Mouse (Mus musculus): ENCODE results near the gene Topors.
"Not testable (repeated sequence)": the region's sequence is repeated elsewhere in the genome, so short reads cannot be mapped to it uniquely, and the experiment has no call there.

Gene Topors

GRCm38 (mm10) chr4:40269430-40270032 lies at the start of gene Topors, which contains the start of gene Smim27:
Topors (minus strand) TSS chr4:40269850.
Smim27 (plus strand) TSS chr4:40269579.
- DNase-seq: peak; percentile 94 to 95

- no peak for DNase-seq
Measured at GRCm38 (mm10) chr4:40317404-40317803, 47.8 kb upstream of the Topors start.

- DNase-seq: no peak
Measured at GRCm38 (mm10) chr4:40313026-40313425, 43.4 kb upstream of the Topors start.

- DNase-seq: no peak
Measured at GRCm38 (mm10) chr4:40312213-40312612, 42.6 kb upstream of the Topors start.

GRCm38 (mm10) chr4:40310796-40311383 lies 41.2 kb upstream of the Topors start:
- no peak for DNase-seq

GRCm38 (mm10) chr4:40309682-40310081 lies 40.0 kb upstream of the Topors start:
- DNase-seq: no peak

GRCm38 (mm10) chr4:40302445-40303125 lies 32.9 kb upstream of the Topors start:
- no peak for DNase-seq

GRCm38 (mm10) chr4:40301076-40301789 lies 31.6 kb upstream of the Topors start:
- DNase-seq: peak; percentile 79 to 82

GRCm38 (mm10) chr4:40299169-40299568 lies 29.5 kb upstream of the Topors start:
- no peak for DNase-seq

GRCm38 (mm10) chr4:40291511-40291910 lies 21.9 kb upstream of the Topors start:
- DNase-seq: not testable (repeated sequence)

- no peak for DNase-seq
Measured at GRCm38 (mm10) chr4:40289046-40289445, 19.4 kb upstream of the Topors start.

GRCm38 (mm10) chr4:40287415-40287814 lies 17.8 kb upstream of the Topors start:
- DNase-seq: no peak

GRCm38 (mm10) chr4:40285582-40285981 lies 15.9 kb upstream of the Topors start:
- DNase-seq: peak; percentile 52 to 81

GRCm38 (mm10) chr4:40279276-40279900 lies 9.7 kb upstream of the Topors start, which contains the start of gene Ndufb6:
Ndufb6 (minus strand) TSS chr4:40279421.
- peak; percentile 98 to 99 for DNase-seq

- no peak for DNase-seq
Measured at GRCm38 (mm10) chr4:40278880-40279275, 9.2 kb upstream of the Topors start.

GRCm38 (mm10) chr4:40268835-40269234 lies 815 bp downstream of the Topors start:
- DNase-seq: peak in 1 of 2 experiments; percentile 38

- DNase-seq: peak; percentile 83 to 88
Measured at GRCm38 (mm10) chr4:40268204-40268813, 1.3 kb downstream of the Topors start.

- no peak for DNase-seq
Measured at GRCm38 (mm10) chr4:40267681-40268080, 2.0 kb downstream of the Topors start.

- no peak for DNase-seq
Measured at GRCm38 (mm10) chr4:40264321-40264720, 5.3 kb downstream of the Topors start.

- no peak for DNase-seq
Measured at GRCm38 (mm10) chr4:40254385-40255103, 15.1 kb downstream of the Topors start.

GRCm38 (mm10) chr4:40253766-40254165 lies 15.9 kb downstream of the Topors start:
- no peak for DNase-seq

- DNase-seq: no peak
Measured at GRCm38 (mm10) chr4:40250984-40251383, 18.7 kb downstream of the Topors start.

All from cerebellum, postnatal 25 days (tissue).